Mouse (Mus musculus) Patski (cell line): Measurements from ENCODE around the gene Myo15b. TPM values are rescaled to one million over a fixed set of nuclear protein-coding genes. Genes with fewer than 3 reads are reported as not detected.

Experiments used
- ATAC-seq: fragments of 100-300 bp; one replicate; pipeline ENCODE4 v1.8.0; 2021
- CTCF ChIA-PET: fragments of 350-600 bp; sonication (Branson Sonifier 250); formaldehyde crosslinking; loops from one replicate; lab custom pipeline; 2022; ENCODE audit warnings: inconsistent platforms; lab: Charles Lee
- POLR2A ChIA-PET: fragments of 350-600 bp; sonication (Branson Sonifier 250); formaldehyde crosslinking; loops from one replicate; lab custom pipeline; 2022; ENCODE audit warnings: antibody characterized with exemption, inconsistent platforms; lab: Charles Lee
- DNase-seq: peaks from one replicate; pipeline ENCODE4 v3.0.0-alpha.2; 2011; ENCODE audit warnings: low read depth, low spot score
- H3K27me3 ChIP-seq: fragments of 371-371 bp; one replicate; pipeline ENCODE4 v1.5.1; 2021
- CTCF ChIP-seq: fragments of 100-300 bp; IDR thresholded peaks from one replicate; pipeline ENCODE4 v1.5.1; 2021
- in situ Hi-C: fragments of 300-500 bp; cut with MboI; formaldehyde crosslinking; loops from 3 replicates; pipeline ENCODE4 v1.11.1; 2018; ENCODE audit warnings: low pct_unique_long_range_greater_than_20kb, mixed read lengths
- polyA plus RNA-seq: library from polyadenylated mRNA; unstranded; gene quantifications from one replicate; pipeline ENCODE4 v1.2.3, GENCODE M21; 2021

The Myo15b gene
- polyA plus RNA-seq, 1 experiment from 2014 or later = 1.4 TPM

DNA sequence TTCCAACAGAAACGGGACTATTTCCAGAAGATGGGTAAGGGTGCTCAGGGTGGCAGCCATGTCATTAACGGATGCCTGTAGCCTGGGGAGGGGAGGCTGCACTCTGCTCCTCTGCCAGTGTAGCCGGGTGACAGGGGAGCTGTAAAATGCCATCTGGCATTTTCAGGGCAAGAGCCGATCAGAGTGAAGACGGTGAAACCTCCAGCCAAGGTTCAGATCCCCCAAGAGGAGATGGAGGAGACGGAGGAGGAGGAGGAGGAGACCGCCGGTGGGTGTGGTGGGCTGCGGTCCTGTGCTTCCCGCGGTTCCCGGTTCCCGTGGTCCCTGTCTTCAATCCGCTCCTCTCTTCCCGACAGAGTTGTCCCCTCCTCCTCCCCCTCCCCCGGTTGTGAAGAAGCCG is 25.0 kb downstream of the Myo15b start:
- no peaks in the 10 kb centered on the region for H3K27me3 ChIP-seq
- POLR2A ChIA-PET = interaction anchor here (0.8 kb wide), 1 partner anchor 63 kb away, joined by 3 read pairs; no protein-coding TSS in a partner anchor
- DNase-seq (no peak), ATAC-seq (no peak)
- CTCF ChIA-PET = no interaction called here
- no peak for TF ChIP-seq CTCF
- in situ Hi-C loops = no loop called here

DNA sequence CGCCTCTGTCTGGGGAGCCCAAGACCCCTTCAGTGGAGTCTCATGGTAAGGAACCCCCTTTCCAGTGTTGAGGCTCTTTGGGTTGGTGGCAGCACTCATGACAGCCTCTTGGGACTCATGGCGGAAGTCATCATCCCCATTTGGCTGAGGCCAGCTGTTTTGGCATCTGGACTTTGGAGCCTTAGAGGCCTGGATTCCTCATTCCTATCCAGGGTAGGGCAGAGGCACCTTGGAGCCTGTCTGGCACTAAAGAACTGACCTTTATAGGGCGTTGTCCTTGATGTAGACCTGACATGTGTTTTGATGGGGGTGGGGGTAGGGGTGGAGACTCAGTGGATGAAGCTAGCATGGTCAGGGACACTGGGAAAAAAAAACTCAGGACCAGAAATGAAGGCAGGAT is 26.2 kb downstream of the Myo15b start:
- CTCF ChIA-PET = no interaction called here
- no peak for TF ChIP-seq CTCF
- ATAC-seq = no peak
- POLR2A ChIA-PET = no interaction called here
- DNase-seq = no peak
- no peaks in the 10 kb centered on the region for H3K27me3 ChIP-seq
- in situ Hi-C loops = no loop called here

DNA sequence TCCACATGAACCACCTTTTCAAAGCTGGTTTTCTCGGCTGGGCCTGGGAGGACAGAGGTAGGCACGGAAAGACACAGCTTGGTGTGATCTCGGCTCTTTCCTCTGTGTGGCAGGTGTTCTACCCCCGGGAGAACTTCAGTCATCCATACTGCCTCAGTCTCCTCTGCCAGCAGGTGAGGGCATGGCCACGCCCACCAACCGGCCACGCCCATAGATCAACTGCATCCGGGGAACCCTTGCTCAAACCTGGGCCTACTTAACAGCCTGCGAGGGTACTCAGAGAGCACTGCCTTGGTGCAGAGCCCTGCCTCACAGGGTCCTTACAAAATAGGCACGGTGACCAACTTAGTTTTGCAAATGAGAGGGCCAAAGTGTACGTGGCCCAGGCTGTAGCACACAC is 27.1 kb downstream of the Myo15b start:
- POLR2A ChIA-PET = no interaction called here
- no peak for ATAC-seq
- DNase-seq = no peak
- in situ Hi-C loops = no loop called here
- H3K27me3 ChIP-seq = no peaks in the 10 kb centered on the region
- CTCF ChIA-PET = no interaction called here
- TF ChIP-seq CTCF = no peak

DNA sequence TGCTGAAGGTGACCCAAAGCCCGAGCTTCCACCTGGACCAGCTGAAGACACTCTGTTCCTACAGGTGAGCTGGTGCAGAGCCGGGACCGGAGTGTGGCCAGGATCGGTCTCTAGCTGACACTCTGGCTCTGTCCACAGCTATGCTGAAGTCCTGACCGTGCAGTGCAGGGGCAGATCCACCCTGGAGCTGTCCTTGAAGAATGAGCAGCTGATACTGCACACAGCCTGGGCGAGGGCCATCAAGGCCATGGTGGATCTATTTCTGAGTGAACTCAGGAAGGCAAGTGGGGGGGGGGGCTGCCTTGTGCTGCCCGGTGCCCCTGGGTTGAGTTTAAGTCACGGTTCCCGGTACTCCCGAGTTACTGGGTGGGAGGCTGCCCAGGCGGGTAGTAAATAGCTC is 28.2 kb downstream of the Myo15b start:
- in situ Hi-C loops = no loop called here
- no peak for DNase-seq
- POLR2A ChIA-PET = no interaction called here
- H3K27me3 ChIP-seq = no peaks in the 10 kb centered on the region
- ATAC-seq = no peak
- TF ChIP-seq CTCF = no peak
- CTCF ChIA-PET = interaction anchor here (0.8 to 3.6 kb wide), 2 partner anchors 12 to 66 kb away, joined by 3 to 19 read pairs; partner anchors contain the start of gene Smim5

DNA sequence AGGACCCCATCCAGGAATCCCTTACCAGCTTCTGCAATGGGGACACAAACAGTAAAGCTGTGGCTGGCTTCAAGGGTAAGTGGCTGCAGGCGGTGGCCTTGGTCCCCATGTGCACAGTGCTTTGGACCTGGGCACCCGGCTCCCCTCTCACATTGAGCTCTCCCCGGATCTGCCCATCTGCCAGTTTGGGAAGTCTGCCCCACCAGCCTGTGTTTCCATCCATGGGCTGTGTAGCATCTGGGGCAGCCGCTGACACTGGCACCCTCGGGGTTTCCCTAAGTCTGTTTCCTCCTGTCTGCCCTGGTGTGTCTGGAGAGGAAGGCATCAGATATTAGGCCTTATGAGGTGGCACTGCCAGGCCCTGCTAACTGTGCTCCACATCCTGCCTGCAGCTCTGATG is 29.8 kb downstream of the Myo15b start:
- ChIA-PET POLR2A (interaction anchor here (1.2 kb wide), 1 partner anchor 15 kb away, joined by 3 read pairs; no protein-coding TSS in a partner anchor), CTCF (interaction anchor here (0.9 to 3.6 kb wide), 2 partner anchors 11 to 17 kb away, joined by 3 to 19 read pairs; partner anchors contain the start of gene Smim5)
- no peaks in the 10 kb centered on the region for H3K27me3 ChIP-seq
- no peak for TF ChIP-seq CTCF
- in situ Hi-C loops = no loop called here
- no peak for ATAC-seq
- DNase-seq = no peak

DNA sequence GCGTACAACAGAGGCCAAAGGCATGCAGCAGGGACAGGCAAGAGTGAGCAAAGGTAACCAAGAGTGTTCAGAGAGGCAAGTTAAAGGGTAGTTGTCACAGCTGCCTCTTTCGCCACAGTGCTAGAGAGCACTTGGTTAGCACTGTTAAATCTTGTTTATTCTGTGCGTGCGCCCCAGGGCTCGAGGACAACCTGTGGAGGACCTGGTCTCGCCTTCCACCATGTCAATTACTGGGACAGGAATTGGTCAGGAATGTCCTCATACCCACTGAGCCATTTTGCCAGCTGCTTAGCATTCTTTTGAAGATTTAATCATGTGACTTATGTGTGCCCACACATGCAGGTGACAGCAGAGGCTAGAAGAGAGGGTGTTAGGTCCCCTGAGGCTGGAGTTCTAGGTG is 31.0 kb downstream of the Myo15b start:
- TF ChIP-seq CTCF = no peak
- POLR2A ChIA-PET = no interaction called here
- CTCF ChIA-PET = interaction anchor here (3.6 kb wide), 1 partner anchor 10 kb away, joined by 19 read pairs; the partner anchor contains the start of gene Smim5
- no peaks in the 10 kb centered on the region for H3K27me3 ChIP-seq
- in situ Hi-C loops = no loop called here
- no peak for ATAC-seq
- DNase-seq = no peak

DNA sequence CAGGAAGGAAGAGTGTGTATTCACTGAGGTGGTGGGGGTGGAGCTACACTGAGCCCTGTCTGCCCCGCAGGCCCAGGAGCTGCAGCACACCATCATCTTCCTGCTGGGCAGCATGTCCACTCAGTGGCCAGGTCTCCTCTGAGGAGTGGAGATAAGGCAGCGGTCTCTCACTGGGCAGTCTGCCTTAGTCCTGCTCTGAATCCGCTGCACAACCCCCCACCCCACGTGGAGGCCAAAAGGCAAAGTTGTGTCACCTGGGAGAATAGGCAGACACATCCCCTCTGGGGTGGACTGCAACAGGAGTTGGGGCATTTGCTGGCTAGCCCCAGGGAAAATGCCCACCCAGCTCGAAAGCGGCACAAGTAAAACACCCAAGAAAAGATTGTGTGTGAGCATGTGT is 34.0 kb downstream of the Myo15b start:
- in situ Hi-C loops = no loop called here
- DNase-seq = no peak
- no peak for ATAC-seq
- CTCF ChIA-PET = interaction anchor here (0.6 kb wide), 1 partner anchor 603 kb away, joined by 3 read pairs; no protein-coding TSS in a partner anchor
- H3K27me3 ChIP-seq = no peaks in the 10 kb centered on the region
- no peak for TF ChIP-seq CTCF
- POLR2A ChIA-PET = no interaction called here

DNA sequence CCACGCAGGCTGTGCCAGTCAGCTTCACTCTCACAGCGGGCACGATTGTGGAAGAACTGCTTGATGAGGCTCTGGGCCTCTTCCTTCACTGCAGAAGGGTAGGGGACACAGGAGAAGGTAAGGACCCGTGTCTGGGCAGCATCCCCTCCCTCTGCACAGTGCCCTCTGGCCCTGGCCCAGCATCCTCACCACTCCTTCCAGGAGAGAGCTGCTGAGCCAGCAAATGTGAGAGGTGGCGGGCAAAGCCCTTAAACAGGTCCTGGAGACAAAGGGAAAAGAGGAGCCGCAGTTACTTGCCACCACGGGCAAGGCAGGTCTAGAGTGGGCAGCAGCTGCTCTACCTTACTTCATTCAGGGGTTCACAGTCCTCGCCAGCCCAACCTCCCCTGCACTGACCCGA is 34.9 kb downstream of the Myo15b start:
- CTCF ChIA-PET = no interaction called here
- TF ChIP-seq CTCF = no peak
- in situ Hi-C loops = no loop called here
- POLR2A ChIA-PET = no interaction called here
- DNase-seq = no peak
- no peaks in the 10 kb centered on the region for H3K27me3 ChIP-seq
- no peak for ATAC-seq

DNA sequence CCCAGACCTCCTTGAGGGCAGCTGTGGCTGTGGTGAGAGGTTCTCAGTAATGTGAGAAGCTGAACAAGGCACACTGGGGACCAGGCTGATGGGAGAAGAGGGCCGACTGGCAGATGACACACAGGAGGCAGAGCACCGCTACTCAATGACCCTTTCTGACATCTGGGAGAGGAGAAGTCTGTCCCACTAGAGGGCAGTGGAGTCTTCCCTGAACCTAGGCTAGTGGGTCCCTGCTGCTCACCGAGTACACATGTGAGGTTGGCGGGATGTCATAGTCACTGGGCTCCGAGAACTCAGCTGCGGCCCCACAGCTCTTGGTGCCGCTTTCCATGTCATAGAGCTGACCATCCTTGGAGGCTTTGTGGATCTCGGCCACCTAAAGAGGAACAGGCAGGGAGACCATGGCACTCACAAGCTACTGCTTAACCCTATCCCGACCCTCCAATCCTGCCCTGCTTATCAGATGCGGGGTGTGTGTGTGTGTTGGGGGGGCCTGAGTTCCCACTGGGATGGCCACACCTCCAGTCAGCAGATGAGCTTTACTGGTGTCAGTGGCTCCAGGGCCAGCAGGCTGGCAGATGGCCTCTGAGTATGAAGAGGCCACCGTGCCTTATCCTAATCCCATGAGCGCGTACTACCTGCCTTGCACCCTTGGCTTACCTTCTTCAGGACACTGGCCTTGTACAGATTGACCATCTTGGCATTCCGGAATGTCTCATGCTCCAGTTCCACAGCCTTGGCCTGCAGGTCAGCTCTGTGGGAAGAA is 36.7 kb downstream of the Myo15b start:
- in situ Hi-C loops = no loop called here
- ChIA-PET CTCF (interaction anchor here (0.7 to 1.7 kb wide), 3 partner anchors 14 to 20 kb away, joined by 3 read pairs; no protein-coding TSS in a partner anchor), POLR2A (no interaction called here)
- DNase-seq = no peak
- no peak for TF ChIP-seq CTCF
- no peak for ATAC-seq
- H3K27me3 ChIP-seq = no peaks in the 10 kb centered on the region

DNA sequence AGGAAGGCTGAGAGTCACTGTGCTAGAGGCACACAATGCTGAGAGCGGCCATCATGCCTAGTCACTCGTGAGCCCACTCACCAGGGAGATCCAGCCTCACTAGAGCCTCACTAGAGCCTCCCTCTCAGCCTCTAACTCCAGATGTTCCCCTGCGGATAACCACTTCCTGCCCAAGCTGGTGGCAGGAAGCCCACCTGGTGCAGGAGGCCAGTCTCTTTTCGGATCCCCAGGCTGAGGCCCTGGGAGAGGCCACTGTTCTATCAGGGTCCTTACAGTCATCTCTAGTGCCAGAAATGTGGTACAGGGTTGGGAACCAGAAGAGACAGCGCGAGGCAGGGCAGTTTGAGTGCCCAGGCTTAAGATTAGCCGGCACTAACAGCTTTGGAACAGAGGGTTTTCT is 40.2 kb downstream of the Myo15b start:
- ChIA-PET POLR2A (interaction anchor here (0.6 kb wide), 1 partner anchor 267 kb away, joined by 3 read pairs; no protein-coding TSS in a partner anchor), CTCF (interaction anchor here (1.2 to 2.7 kb wide), 4 partner anchors 10 to 39 kb away, joined by 4 to 19 read pairs (median 9); no protein-coding TSS in a partner anchor)
- no peak for ATAC-seq
- no peak for TF ChIP-seq CTCF
- DNase-seq = no peak
- in situ Hi-C loops = no loop called here
- no peaks in the 10 kb centered on the region for H3K27me3 ChIP-seq

DNA sequence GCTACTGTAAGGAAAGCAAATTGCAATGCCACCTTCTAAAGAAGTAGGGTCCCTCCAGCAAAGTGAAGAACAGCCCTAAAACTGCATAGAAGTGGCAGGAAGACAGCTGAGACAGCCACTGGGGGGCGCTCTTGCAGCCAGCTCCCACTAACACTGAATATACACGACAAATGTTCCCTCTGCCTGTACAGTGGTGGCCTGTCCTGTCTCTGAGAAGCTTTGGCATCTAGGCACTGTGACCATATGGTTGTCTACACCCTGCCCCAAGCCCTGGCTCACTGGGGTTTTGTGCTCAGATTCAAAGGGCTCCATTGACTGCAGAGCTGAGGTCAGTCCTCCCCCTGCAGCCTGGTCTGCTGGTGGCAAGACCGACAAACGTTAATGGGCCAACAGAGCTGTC is 40.7 kb downstream of the Myo15b start:
- no peak for DNase-seq
- POLR2A ChIA-PET = no interaction called here
- no peak for ATAC-seq
- in situ Hi-C loops = no loop called here
- H3K27me3 ChIP-seq = no peaks in the 10 kb centered on the region
- CTCF ChIA-PET = interaction anchor here (2.1 to 2.7 kb wide), 3 partner anchors 11 to 17 kb away, joined by 8 to 19 read pairs (median 10); no protein-coding TSS in a partner anchor
- no peak for TF ChIP-seq CTCF
